Mouse (Mus musculus): ENCODE results near the gene Kcnc1. TPM values are rescaled to one million over a fixed set of nuclear protein-coding genes. Genes with fewer than 3 reads are reported as not detected.

Gene Kcnc1
- polyA plus RNA-seq, 1 experiment = not detected

- no peak overlapping the region for H3K4me3 ChIP-seq (ENCODE audit: insufficient read depth, low read length)
- H3K27ac ChIP-seq (ENCODE audit: insufficient read depth, low read depth, low read length) = no peak overlapping the region
- peaks cover 11% of the 10 kb centered on the region for H3K4me1 ChIP-seq (ENCODE audit: control insufficient read depth, insufficient read depth, low read length)
- TF ChIP-seq POLR2A (IDR thresholded peaks at IDR 0.05; ENCODE audit: borderline replicate concordance, low read depth, low read length) (no peak), CTCF (IDR thresholded peaks at IDR 0.05; ENCODE audit: low read depth, low read length) (no peak)
Measured at GRCm38 (mm10) chr7:46484223-46484622, 87.9 kb downstream of the Kcnc1 start.

- TF ChIP-seq POLR2A (IDR thresholded peaks at IDR 0.05; ENCODE audit: borderline replicate concordance, low read depth, low read length) = no peak
- Histone ChIP-seq H3K4me1 (ENCODE audit: control insufficient read depth, insufficient read depth, low read length) (peaks cover 10% of the 10 kb centered on the region), H3K27ac (ENCODE audit: insufficient read depth, low read depth, low read length) (no peak overlapping the region), H3K4me3 (ENCODE audit: insufficient read depth, low read length) (no peak overlapping the region)
Measured at GRCm38 (mm10) chr7:46486761-46487160, 90.5 kb downstream of the Kcnc1 start.

DNA sequence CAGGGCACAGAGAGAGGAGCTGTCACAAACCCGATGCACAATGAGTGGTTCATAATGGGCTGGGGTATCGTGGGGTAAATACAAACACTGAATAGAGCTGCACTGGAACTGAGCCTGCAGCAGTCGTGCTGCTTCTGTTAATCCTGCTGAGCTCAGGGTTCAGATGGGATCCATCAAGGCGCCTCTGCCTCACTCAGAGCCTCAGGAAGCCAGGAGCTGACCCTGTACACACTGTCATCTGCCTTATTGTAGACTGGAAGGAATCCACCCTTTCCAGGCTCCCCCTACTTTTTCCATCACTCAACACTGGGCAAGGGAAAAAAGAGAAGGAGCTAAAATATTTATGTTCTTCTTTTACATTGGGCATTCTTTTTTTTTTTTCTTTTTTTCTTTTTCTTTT, 91.1 kb downstream of the Kcnc1 start:
- peaks cover 4% of the 10 kb centered on the region for H3K4me1 ChIP-seq (ENCODE audit: control insufficient read depth, insufficient read depth, low read length)

More for the DNA sequence above, 91.1 kb downstream of the Kcnc1 start:
- TF ChIP-seq POLR2A (IDR thresholded peaks at IDR 0.05; ENCODE audit: borderline replicate concordance, low read depth, low read length) (no peak), CTCF (IDR thresholded peaks at IDR 0.05; ENCODE audit: low read depth, low read length) (no peak)
- H3K27ac ChIP-seq (ENCODE audit: insufficient read depth, low read depth, low read length) = no peak overlapping the region
- H3K4me3 ChIP-seq (ENCODE audit: insufficient read depth, low read length) = no peak overlapping the region

Other genes starting within 250 kb of the Kcnc1 start
- gene Abcc8, start 216.5 kb upstream of the Kcnc1 start, polyA plus RNA-seq (2012; ENCODE audit: insufficient read depth, insufficient read length, missing spikeins) = not detected in 2 replicates
- gene Ush1c, start 158.0 kb upstream of the Kcnc1 start, polyA plus RNA-seq (2012; ENCODE audit: insufficient read depth, insufficient read length, missing spikeins) = not detected in 2 replicates
- not detected in 2 replicates for gene Otog, start 155.5 kb upstream of the Kcnc1 start, polyA plus RNA-seq (2012; ENCODE audit: insufficient read depth, insufficient read length, missing spikeins)
- not detected in 2 replicates for gene Myod1, start 20.0 kb upstream of the Kcnc1 start, polyA plus RNA-seq (2012; ENCODE audit: insufficient read depth, insufficient read length, missing spikeins)
- 7.0 and 7.4 TPM in 2 replicates for gene Sergef, start 243.3 kb downstream of the Kcnc1 start, polyA plus RNA-seq (2012; ENCODE audit: insufficient read depth, insufficient read length, missing spikeins)

Data from bone marrow macrophage, adult 2 months (primary cell).